Mouse (Mus musculus) stomach, postnatal 0 days (tissue): Measurements from ENCODE around the gene Insc. TPM values are rescaled to one million over a fixed set of nuclear protein-coding genes. Genes with fewer than 3 reads are reported as not detected.

ENCODE experiments used
- ATAC-seq: fragments of 200-750 bp; cut with Nextera tagmentation; 2 replicates; pipeline ENCODE4 v1.8.0; 2017; ENCODE audit not compliant: low FRiP score, low TSS enrichment
- DNase-seq: peaks from one replicate; pipeline ENCODE4 v3.0.0-alpha.2; 2016; ENCODE audit warnings: low spot score
- H3K27ac ChIP-seq: fragments of 300-500 bp; sonication (generic); replicated peaks from 2 replicates; pipeline ENCODE4 v1.5.1; 2014; ENCODE audit warnings: mild to moderate bottlenecking, control low read depth
- H3K27me3 ChIP-seq: fragments of 300-500 bp; sonication (generic); 2 replicates; pipeline ENCODE4 v1.6.1; 2014; ENCODE audit warnings: low read length; ENCODE audit not compliant: control insufficient read depth, insufficient read depth
- H3K36me3 ChIP-seq: fragments of 300-500 bp; sonication (generic); 2 replicates; pipeline ENCODE4 v1.6.1; 2014; ENCODE audit warnings: low read length, mixed read lengths; ENCODE audit not compliant: control insufficient read depth, insufficient read depth
- H3K4me1 ChIP-seq: fragments of 300-500 bp; sonication (generic); replicated peaks from 2 replicates; pipeline ENCODE4 v1.6.1; 2014; ENCODE audit warnings: antibody characterized with exemption; ENCODE audit not compliant: control insufficient read depth, insufficient read depth
- H3K4me2 ChIP-seq: fragments of 300-500 bp; sonication (generic); replicated peaks from 2 replicates; pipeline ENCODE4 v1.6.1; 2014; ENCODE audit warnings: low read depth, mild to moderate bottlenecking, control low read depth, moderate library complexity
- H3K4me3 ChIP-seq: fragments of 300-500 bp; sonication (generic); 2 replicates; pipeline ENCODE4 v1.5.1; 2014; ENCODE audit warnings: low read depth, low read length, control low read depth
- H3K9ac ChIP-seq: fragments of 300-500 bp; sonication (generic); 2 replicates; pipeline ENCODE4 v1.6.1; 2014; ENCODE audit warnings: mild to moderate bottlenecking, low read length, control low read depth, mixed read lengths
- H3K9me3 ChIP-seq: fragments of 300-500 bp; sonication (generic); 2 replicates; pipeline ENCODE4 v1.6.1; 2016; ENCODE audit warnings: low read length; ENCODE audit not compliant: control insufficient read depth
- CTCF ChIP-seq: IDR thresholded peaks from 2 replicates; pipeline ENCODE4 v1.5.1; 2016; ENCODE audit warnings: antibody characterized with exemption, low read depth, mild to moderate bottlenecking, moderate library complexity
- EP300 ChIP-seq: optimal IDR thresholded peaks from 2 replicates; pipeline ENCODE3; 2016; ENCODE audit warnings: antibody characterized with exemption
- WGBS: fragments of 180-500 bp; shearing (Covaris S2); extraction: QIAGEN DNeasy Blood & Tissue Kit; methylation state at CpG from one replicate; pipeline ENCODE4 v1.1.7; 2014; 5-methylcytosine and 5-hydroxymethylcytosine counted together
- polyA plus RNA-seq: library from polyadenylated mRNA; unstranded; fragments of >200 nt; fragmentation: Nextera tagmentation; extraction: Ambion mirVana; gene quantifications from 2 replicates; pipeline ENCODE4 v1.2.1, GENCODE M21; 2015

The Insc gene
- polyA plus RNA-seq, 1 experiment from 2014 or later: 15.8 TPM

GRCm38 (mm10) chr7:114854169-114854568 lies 110.7 kb downstream of the Insc start:
- no peak overlapping the region for H3K27ac ChIP-seq
- no peak for TF ChIP-seq EP300
- no peak for TF ChIP-seq CTCF
- DNase-seq (no peak), ATAC-seq (peak; percentile 67; the same call in 1 of the 2 replicates)
- no peaks in the 10 kb centered on the region for H3K4me1 ChIP-seq
- 61% methylated on average over 2 of the region's 2 CpGs for WGBS
- H3K36me3 ChIP-seq: no peaks in the 10 kb centered on the region
- no peak overlapping the region for H3K9ac ChIP-seq
- H3K4me3 ChIP-seq: no peak overlapping the region
- H3K27me3 ChIP-seq: no peaks in the 10 kb centered on the region
- H3K9me3 ChIP-seq: no peaks in the 10 kb centered on the region
- H3K4me2 ChIP-seq: no peak overlapping the region

GRCm38 (mm10) chr7:114860858-114861523 lies 117.5 kb downstream of the Insc start:
- H3K27me3 ChIP-seq: no peaks in the 10 kb centered on the region
- no peaks in the 10 kb centered on the region for H3K36me3 ChIP-seq
- DNase-seq (no peak), ATAC-seq (no peak)
- TF ChIP-seq EP300: no peak
- TF ChIP-seq CTCF: peak; percentile 25; the same call in 1 of the 2 replicates
- H3K27ac ChIP-seq: no peak overlapping the region
- no peak overlapping the region for H3K9ac ChIP-seq
- no peaks in the 10 kb centered on the region for H3K9me3 ChIP-seq
- H3K4me1 ChIP-seq: no peaks in the 10 kb centered on the region
- no peak overlapping the region for H3K4me3 ChIP-seq
- no peak overlapping the region for H3K4me2 ChIP-seq
- WGBS: 63% methylated on average over 3 of the region's 3 CpGs

- Histone ChIP-seq H3K9ac (no peak overlapping the region), H3K36me3 (no peaks in the 10 kb centered on the region), H3K27me3 (no peaks in the 10 kb centered on the region), H3K4me2 (no peak overlapping the region), H3K27ac (no peak overlapping the region), H3K4me1 (no peaks in the 10 kb centered on the region), H3K9me3 (no peaks in the 10 kb centered on the region), H3K4me3 (no peak overlapping the region)
- 30% methylated on average over 3 of the region's 3 CpGs for WGBS
- TF ChIP-seq CTCF (no peak), EP300 (no peak)
- peak; percentile 23 for DNase-seq
- ATAC-seq: peak; percentile 66; the same call in 1 of the 2 replicates
These were observed 130.0 kb downstream of the Insc start for GRCm38 (mm10) chr7:114873315-114874012.

GRCm38 (mm10) chr7:114874032-114874441 lies 130.5 kb downstream of the Insc start:
- Histone ChIP-seq H3K9ac (no peak overlapping the region), H3K36me3 (no peaks in the 10 kb centered on the region), H3K27me3 (no peaks in the 10 kb centered on the region), H3K27ac (no peak overlapping the region), H3K4me2 (peak overlapping the region; percentile 34; the same call in 1 of the 2 replicates), H3K4me1 (no peaks in the 10 kb centered on the region), H3K4me3 (no peak overlapping the region), H3K9me3 (no peaks in the 10 kb centered on the region)
- TF ChIP-seq CTCF (peak; percentile 64), EP300 (no peak)
- peak; percentile 48 for DNase-seq
- 15% methylated on average over 6 of the region's 6 CpGs for WGBS
- ATAC-seq: no peak; the same call in 1 of the 2 replicates

- no peaks in the 10 kb centered on the region for H3K9me3 ChIP-seq
- H3K4me3 ChIP-seq: no peak overlapping the region
- no peak overlapping the region for H3K4me2 ChIP-seq
- DNase-seq (no peak), ATAC-seq (no peak)
- no peak overlapping the region for H3K27ac ChIP-seq
- no peaks in the 10 kb centered on the region for H3K27me3 ChIP-seq
- no peak for TF ChIP-seq EP300
- no peak for TF ChIP-seq CTCF
- WGBS: 80% methylated on average over 2 of the region's 2 CpGs
- H3K9ac ChIP-seq: no peak overlapping the region
- no peaks in the 10 kb centered on the region for H3K4me1 ChIP-seq
- H3K36me3 ChIP-seq: no peaks in the 10 kb centered on the region
These were observed 131.1 kb downstream of the Insc start for GRCm38 (mm10) chr7:114874579-114874978.

- TF ChIP-seq EP300 (no peak), CTCF (no peak)
- Histone ChIP-seq H3K4me1 (no peaks in the 10 kb centered on the region), H3K27me3 (no peaks in the 10 kb centered on the region), H3K36me3 (no peaks in the 10 kb centered on the region), H3K9ac (no peak overlapping the region), H3K9me3 (no peaks in the 10 kb centered on the region), H3K4me2 (no peak overlapping the region), H3K4me3 (no peak overlapping the region), H3K27ac (no peak overlapping the region)
- DNase-seq (no peak), ATAC-seq (no peak)
- WGBS: 90% methylated on average over 2 of the region's 2 CpGs
These were observed 140.1 kb downstream of the Insc start for GRCm38 (mm10) chr7:114883602-114884001.
